Mouse (Mus musculus) spleen, postnatal 14 days (tissue): ENCODE results near the gene Avp.
"Not testable (repeated sequence)": the region's sequence is repeated elsewhere in the genome, so short reads cannot be mapped to it uniquely, and the experiment has no call there.

Experiments used
- DNase-seq, 2 experiments: peaks; one replicate each; pipeline ENCODE4 v3.0.0; 2021 to 2022; ENCODE audit warnings: low spot score in 2 of 2

Avp gene

DNA sequence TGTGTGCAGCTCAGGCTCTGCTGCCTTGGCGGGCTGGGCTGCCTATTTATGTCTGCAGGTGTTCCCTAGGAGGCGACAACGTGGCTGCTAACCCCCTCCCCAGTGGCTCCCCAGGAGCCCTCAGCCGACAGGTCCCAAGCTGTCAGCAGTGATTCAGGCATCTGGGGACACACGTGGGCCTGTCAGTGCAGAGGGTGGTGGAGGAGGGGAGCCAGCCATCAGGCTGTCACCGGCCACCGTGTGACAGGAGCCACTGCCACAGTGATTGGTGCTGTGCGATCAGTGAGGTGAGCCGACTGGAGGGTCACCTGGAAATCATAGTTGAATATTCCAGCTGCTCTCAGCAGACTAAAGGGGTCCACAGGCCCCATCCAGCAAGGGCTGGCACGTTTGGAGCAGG, at the start of gene Avp:
Avp (minus strand) TSS at position 3 of the 400 bp plus-strand sequence.
- DNase-seq, result no peak

DNA sequence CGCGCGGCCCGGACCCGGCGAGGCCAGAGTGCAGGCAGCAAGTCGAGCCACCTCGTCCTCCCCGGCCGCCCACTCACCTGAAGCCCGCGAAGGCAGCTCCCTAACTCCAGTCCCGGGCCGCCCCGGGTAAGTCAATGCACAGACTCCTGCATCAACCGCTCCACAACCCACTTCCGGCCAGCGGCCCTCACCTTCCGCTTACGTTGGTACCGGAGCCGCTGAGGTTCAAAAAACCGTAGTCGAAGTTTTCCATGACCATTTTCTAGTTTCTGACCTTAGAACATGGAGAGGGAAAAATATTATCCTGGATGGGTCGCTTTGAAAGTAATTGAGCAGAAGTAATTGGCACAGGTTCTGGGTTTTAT, 47.5 kb upstream of the Avp start, which contains the start of the genes Fastkd5 and Ubox5:
Fastkd5 (minus strand) TSS at position 189 of the 365 bp plus-strand sequence.
Ubox5 (minus strand) TSS at position 200 of the 365 bp plus-strand sequence.
- DNase-seq, result peak; percentile 80 to 86

DNA sequence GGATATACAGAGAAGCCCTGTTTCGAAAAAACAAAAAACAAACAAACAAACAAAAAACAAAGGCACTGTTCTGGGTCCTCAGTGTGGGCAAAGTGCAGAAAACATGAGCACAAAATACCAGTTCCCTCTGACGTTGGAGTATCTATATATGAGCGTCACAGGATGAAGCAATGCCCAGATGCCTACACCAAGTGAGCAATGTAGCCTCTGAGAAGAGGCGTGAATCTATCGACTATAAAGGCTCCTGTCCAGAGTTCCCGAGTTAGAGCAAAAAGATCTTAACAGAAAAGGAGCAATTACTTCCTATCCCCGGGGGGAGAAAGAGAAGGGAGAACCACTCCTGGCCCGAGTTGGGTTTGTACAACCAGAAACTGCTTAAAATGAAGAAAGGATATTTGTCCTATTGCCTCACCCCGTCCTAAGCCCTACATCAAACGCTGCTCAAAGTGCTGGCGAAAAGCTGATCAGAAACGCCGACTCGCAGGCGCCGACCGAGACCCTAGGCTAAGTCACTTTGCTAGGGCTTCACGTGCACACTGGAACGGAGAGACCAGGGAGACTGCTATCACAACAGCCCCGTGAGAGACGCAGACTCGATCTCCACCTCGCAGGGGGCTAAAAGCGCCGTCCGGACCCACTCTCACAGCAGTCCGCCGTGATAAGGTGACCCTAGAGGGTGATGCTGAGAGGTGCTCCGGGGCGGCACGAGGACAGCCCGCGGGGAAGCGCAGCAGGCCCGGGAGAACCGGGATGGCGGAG, 46.9 kb upstream of the Avp start:
- no peak for DNase-seq

DNA sequence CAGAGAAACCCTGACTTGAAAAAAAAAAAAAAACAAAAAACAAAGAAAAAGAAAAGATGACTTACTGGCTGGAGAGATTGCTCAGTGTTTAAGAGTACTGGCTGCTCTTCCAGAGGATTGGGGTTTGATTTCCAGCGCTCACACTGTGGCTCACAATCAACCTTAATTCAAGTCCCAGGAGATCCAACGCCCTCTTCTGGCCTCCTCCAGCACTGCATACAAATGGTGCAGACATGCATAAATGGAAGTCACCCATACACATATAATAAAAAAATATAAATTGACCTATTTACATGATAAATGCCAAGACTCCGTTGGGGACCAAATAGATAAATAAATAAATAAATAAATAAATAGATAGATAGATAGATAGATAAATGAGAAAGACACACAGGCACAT, 46.1 kb upstream of the Avp start:
- no peak for DNase-seq

DNA sequence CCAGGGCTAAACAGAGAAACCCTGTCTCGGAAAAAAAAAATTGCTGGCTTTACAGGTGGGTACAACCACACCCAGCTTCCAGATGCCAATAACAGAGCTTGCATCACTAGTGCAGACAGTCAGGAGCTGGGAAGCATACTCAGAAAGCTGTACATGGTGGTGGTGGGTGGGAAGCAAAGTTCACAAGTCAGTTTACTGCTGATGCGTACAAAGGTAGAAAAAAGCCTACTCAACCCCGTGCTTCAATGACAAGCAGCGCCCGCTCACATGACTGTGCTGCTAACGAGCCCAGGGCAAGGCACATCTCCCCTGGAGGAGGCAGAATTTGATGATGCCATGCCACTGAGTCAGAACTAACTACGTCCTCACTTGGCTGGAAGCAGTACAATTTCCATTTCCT, 36.6 kb upstream of the Avp start:
- no peak for DNase-seq

DNA sequence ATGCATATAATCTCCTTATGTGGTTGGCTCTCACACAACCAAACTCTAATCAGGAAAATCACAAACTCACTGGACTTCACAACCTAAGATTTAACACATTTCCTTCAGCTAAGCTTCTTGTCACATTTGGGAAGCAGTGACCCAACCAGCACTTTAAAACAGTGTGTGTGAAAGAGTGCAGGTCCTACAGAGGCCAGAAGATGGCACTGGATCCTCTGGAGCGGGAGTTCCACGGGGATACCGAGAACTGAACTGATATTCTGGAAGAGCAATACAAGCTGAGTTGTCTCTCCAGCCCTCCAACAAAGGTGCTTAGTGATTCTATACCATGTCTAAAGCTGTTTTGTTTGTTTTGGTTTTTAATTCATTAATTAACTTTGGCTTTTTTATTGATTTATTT, 30.7 kb upstream of the Avp start:
- no peak for DNase-seq

DNA sequence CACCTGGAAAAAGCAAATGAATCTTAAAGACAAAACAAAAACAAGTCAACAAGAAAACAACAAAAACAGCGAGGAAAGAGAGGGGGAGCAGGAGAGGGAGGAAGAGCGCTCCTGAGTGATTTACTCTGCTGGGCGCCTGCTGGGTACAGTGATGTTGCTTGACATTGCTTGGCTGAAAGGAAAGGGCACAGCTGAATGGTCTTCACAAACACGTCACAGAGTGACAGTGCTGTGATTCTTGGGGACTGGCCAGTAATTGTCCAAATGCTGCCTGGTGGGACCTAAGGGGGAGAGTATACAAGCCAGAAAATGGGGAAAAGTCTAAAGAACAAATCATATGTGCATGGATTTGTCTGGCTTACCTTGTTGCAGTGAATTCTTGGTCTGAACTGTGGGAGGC, 19.8 kb upstream of the Avp start:
- DNase-seq, result no peak

DNA sequence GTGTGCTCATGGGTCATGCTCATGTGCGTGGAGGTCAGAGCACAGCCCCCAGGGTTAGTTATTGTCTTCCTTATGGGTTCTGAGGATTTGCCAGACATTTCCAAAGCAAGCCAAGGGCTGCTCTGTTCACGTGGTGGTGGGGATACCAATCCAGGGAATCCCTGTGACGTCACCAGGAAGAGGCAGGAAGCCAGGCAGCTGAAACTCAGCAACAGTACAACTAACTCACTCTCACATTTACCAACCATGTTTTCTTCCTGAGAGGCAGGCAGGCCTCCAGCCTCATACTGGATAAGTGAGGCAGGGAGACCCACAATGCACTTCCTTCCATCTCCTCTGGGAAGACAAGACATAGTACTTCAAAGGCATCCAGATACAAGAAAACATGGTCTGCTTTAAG, 16.0 kb upstream of the Avp start:
- no peak for DNase-seq

DNA sequence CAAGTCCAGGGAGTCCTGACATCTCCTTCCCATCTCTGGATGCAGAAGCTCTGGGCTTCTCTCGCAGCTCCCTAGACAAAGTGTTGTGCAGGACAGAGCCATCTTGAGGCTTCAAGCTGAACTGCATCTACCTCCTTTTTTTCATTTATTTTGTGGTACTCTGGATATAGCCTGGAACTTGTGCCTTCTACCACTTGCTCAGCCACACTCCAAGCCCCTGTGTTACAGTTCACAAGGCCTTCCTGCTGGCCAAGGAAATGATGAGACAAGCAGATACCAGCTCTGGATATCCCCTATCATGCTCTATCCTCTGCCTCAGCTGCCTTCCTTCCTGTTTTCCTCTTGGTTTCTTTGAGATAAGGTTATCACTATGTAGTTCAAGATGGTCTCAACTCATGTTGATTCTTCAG, 15.3 kb upstream of the Avp start:
- DNase-seq, result no peak

GRCm38 (mm10) chr2:130595596-130595995, 13.2 kb upstream of the Avp start:
- DNase-seq, result no peak

- DNase-seq, result no peak
Measured at GRCm38 (mm10) chr2:130591016-130591415, 8.7 kb upstream of the Avp start.

DNA sequence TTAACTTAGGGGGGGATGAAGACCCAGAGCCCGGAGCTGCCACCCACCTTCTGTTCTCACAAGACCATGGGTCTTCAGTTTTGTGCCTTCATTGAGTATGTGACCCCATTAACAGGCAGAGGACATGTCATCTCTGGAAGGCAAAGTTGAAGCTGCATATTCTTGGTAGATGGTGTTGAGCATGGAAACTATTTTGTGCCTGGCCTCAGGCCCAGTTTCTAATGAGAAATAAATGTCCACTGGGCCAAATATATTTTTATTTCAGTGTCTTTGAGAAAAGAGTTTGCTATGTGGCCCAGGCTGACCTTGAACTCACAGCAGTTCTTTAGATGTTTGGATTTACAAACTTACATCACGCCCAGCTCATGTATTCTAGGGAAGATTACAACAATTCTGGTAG, 7.4 kb upstream of the Avp start:
- DNase-seq, result no peak

DNA sequence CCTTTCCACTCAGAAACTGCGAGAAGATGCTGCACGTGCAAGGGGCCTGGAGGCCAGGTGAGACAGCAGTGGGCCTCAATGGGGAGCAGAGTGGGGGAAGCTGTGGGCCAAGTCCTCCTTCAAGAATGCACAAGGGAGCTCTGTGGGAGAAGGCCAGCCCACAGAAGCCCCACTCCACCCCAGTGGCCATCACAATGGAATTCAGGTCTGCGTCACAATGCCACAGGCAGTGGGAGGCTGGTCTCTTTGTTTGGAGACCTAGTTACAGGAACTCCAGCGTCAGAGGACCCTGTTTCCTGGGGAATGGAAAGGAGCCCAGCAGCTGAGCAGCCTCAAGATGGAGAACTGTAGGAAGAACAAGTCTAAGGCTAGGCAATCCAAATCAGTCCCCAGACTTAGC, 6.8 kb upstream of the Avp start:
- no peak for DNase-seq

GRCm38 (mm10) chr2:130588373-130588772, 6.0 kb upstream of the Avp start:
- DNase-seq, result no peak

GRCm38 (mm10) chr2:130586016-130586415, 3.7 kb upstream of the Avp start:
- no peak for DNase-seq

GRCm38 (mm10) chr2:130583902-130584560, 1.7 kb upstream of the Avp start:
- no peak for DNase-seq

DNA sequence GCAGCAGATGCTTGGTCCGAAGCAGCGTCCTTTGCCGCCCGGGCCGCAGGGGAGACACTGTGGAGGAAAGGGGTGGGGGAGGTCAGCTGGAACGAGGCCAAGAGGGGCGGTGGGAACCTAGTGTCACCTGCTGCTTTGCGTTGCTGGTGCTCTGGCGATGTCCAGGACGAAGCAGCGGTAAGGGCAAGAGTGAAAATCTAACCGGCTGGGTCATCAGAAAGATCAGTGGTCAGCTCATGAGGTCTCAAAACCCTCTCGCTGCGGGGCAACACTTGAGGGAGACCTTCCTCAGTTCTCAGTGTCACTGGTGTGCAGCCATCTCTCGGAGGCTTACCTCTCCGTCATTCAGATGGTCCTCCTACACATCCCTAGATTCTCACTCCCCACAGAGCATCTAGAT, 1.2 kb downstream of the Avp start:
- no peak for DNase-seq

DNA sequence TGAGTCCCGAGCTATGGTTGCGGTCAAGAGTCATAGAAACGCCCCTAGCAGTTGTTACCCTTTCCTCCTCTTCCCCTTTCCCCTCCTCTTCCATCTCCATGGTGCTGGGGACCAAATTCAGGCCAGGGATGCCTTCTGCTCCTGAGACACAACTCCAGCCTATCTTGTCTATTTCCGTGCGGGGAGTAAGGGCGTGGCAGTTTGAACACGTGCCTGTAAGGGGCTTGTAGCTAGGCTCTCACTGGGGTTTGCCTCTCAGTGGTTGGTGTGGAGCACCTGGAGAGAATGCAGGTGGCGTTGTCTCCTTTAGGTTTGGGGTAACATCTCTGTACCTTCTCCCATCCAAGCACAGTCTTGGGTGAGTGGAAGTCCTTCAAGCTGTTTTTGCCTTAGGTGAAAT, 2.6 kb downstream of the Avp start:
- DNase-seq, result no peak

GRCm38 (mm10) chr2:130578148-130578547, 4.2 kb downstream of the Avp start:
- peak; percentile 29 to 51 for DNase-seq

GRCm38 (mm10) chr2:130577632-130578031, 4.7 kb downstream of the Avp start:
- peak; percentile 26 to 37 for DNase-seq

DNA sequence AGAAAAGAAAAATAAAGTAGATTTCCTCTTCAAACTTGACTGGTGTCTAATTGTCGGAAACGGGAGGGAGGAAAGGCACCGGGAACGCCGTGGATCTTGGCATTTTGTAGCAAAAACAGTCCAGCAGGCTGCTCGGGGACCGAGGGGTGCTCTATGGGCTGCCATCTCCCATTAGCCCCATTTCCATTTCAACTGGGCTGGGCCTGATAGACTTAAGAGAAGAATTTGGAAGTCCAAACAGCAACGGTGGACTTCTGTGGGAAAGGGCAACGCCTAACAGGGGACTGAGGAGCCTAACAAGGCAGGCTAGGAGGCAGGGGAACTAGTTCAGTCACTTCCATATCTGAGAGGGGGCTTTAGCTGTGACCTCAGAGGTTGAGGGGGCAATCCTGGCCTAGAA, 5.3 kb downstream of the Avp start:
- no peak for DNase-seq

DNA sequence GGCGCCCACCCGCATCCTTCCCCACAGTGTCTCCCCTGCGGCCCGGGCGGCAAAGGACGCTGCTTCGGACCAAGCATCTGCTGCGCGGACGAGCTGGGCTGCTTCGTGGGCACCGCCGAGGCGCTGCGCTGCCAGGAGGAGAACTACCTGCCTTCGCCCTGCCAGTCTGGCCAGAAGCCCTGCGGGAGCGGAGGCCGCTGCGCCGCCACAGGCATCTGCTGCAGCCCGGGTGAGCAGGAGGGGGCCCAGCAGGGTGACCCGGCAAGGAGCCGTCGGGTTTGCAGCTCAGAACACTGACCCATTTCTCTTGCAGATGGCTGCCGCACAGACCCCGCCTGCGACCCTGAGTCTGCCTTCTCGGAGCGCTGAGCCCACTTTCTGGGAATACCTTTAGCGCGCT, 5.8 kb downstream of the Avp start:
- DNase-seq, result not testable (repeated sequence)

GRCm38 (mm10) chr2:130575873-130576272, 6.5 kb downstream of the Avp start, which contains the start of gene Oxt:
TSS of gene Oxt (plus strand) at chr2:130576173.
- DNase-seq, result no peak
